8 mouse cellular contexts compared by ENCODE assay signal in genomic region chr19:4477345-4478189, GRCm38 (mm10). TPM values are rescaled to one million over a fixed set of nuclear protein-coding genes. Genes with fewer than 3 reads are reported as not detected.
DNase-seq lines count a peak whose midpoint lies in the region; ATAC-seq and TF ChIP-seq lines count a peak whose summit lies in the region.

Gene Syt12, minus strand, starts transcription at chr19:4477447.

- intact Hi-C loops in heart, adult 2 months (cut with DNase I) = no loop called here

- H3K4me3 ChIP-seq in heart, adult 2 months = peak within 1 kb of the TSS; percentile 49
- H3K4me3 ChIP-seq in liver, embryonic 14.5 days (ENCODE audit: insufficient read depth in 1 of 2, low read depth in 2 of 2, low read length in 2 of 2) = peak within 1 kb of the TSS; percentile 11 to 16

- H3K27ac ChIP-seq in heart, adult 2 months = peak within 1 kb of the TSS; percentile 46
- H3K27ac ChIP-seq in liver, embryonic 14.5 days = no peak within 1 kb of the TSS

- H3K36me3 ChIP-seq in heart, adult 2 months (ENCODE audit: control insufficient read depth, insufficient read depth, low read length) = no peaks in the 10 kb centered on the region
- H3K36me3 ChIP-seq in liver, embryonic 14.5 days (replicated peaks; ENCODE audit: control insufficient read depth, insufficient read depth, low read depth) = no peaks in the 10 kb centered on the region

- peak within 1 kb of the TSS; percentile 62 for H3K9ac ChIP-seq in heart, adult 2 months (ENCODE audit: low read depth, low read length)
- no peak within 1 kb of the TSS for H3K9ac ChIP-seq in liver, embryonic 14.5 days (replicated peaks)

- no peaks in the 10 kb centered on the region for H3K4me1 ChIP-seq in heart, adult 2 months (ENCODE audit: control insufficient read depth, insufficient read depth, low read length)
- H3K4me1 ChIP-seq in liver, embryonic 14.5 days (replicated peaks; ENCODE audit: control insufficient read depth in 2 of 2, insufficient read depth in 2 of 2, low read length in 1 of 2) = no peaks in the 10 kb centered on the region

- no peaks in the 10 kb centered on the region for H3K9me3 ChIP-seq in liver, embryonic 14.5 days (ENCODE audit: control insufficient read depth, low read length)

- no peak for TF ChIP-seq EP300 in heart, adult 2 months (IDR thresholded peaks at IDR 0.05; ENCODE audit: insufficient read depth, low read depth, low read length)
- TF ChIP-seq EP300 in liver, embryonic 14.5 days (IDR thresholded peaks at IDR 0.05; ENCODE audit: low read depth) = no peak

- TF ChIP-seq POLR2A in heart, adult 2 months (IDR thresholded peaks at IDR 0.05; ENCODE audit: insufficient read depth, low read depth, low read length) = no peak

- TF ChIP-seq CTCF in heart, adult 2 months (IDR thresholded peaks at IDR 0.05) = no peak
- TF ChIP-seq CTCF in liver, embryonic 14.5 days (IDR thresholded peaks at IDR 0.05; ENCODE audit: low read depth) = no peak

- no peaks in the 10 kb centered on the region for H3K79me2 ChIP-seq in heart, adult 2 months (replicated peaks; ENCODE audit: control insufficient read depth, insufficient read depth, low read length)

- H3K4me2 ChIP-seq in liver, embryonic 14.5 days (ENCODE audit: low read depth) = peak within 1 kb of the TSS; percentile 35

- WGBS in heart, adult 2 months = 7% methylated on average over 21 of the region's 21 CpGs
- 20% methylated on average over 21 of the region's 21 CpGs for WGBS in liver, embryonic 14.5 days (ENCODE audit: insufficient replicate concordance)

- H3K27me3 ChIP-seq in heart, adult 2 months (ENCODE audit: control insufficient read depth, insufficient read depth, low read length) = no peaks in the 10 kb centered on the region
- H3K27me3 ChIP-seq in liver, embryonic 14.5 days (ENCODE audit: control insufficient read depth, insufficient read depth, low read length) = peaks cover 35% of the 10 kb centered on the region

- ATAC-seq in liver, embryonic 14.5 days (ENCODE audit: insufficient read depth) = no peak

- DNase-seq in urinary bladder, adult 2 months (ENCODE audit: low spot score) = peak; percentile 44
- DNase-seq in urinary bladder, postnatal 10 days (ENCODE audit: low spot score) = no peak
- DNase-seq in cerebellum, postnatal 10 days = peak; percentile 78 to 80
- peak; percentile 37 to 49 for DNase-seq in heart, adult 2 months
- peak; percentile 10 to 46 for DNase-seq in kidney, postnatal 36 days
- no peak for DNase-seq in liver, embryonic 14.5 days (ENCODE audit: low read depth in 3 of 3, low spot score in 3 of 3)
- peak; percentile 57 to 62 for DNase-seq in right cerebral cortex, postnatal 10 days (ENCODE audit: low spot score in 2 of 2)
- no peak for DNase-seq in B cell, adult 2 months

RNA-seq across cellular contexts. Expression of gene Syt12, which starts in this region (rescaled TPM):
- polyA plus RNA-seq in urinary bladder, adult 2 months (2012; rRNA removed) = 0.27 and 0.70 TPM in 2 replicates
- 10 to 100 TPM in 1 of 2 experiments, 1 to 10 TPM in 1; 6.9 to 13.2 TPM for total RNA-seq in heart, adult 2 months (2021)
- 1.8 and 3.2 TPM in 2 replicates for polyA plus RNA-seq in heart, adult 2 months (2012; rRNA removed)
- 0.06 and 0.15 TPM in 2 replicates for polyA plus RNA-seq in liver, embryonic 14.5 days (2012; rRNA removed)
- 0.06 and 0.14 TPM in 2 replicates for polyA plus RNA-seq in liver, embryonic 14.5 days (2014; fragmentation: Nextera tagmentation; extraction: Ambion mirVana)

Comparison
In these comparisons a context has a peak if more than half of its experiments do, and no peak if none do; other contexts are left out.
1. Peak in DNase-seq in urinary bladder, adult 2 months; RNA of the gene not detected or under 1 TPM.
2. DNase-seq: peak in cerebellum, postnatal 10 days (2 of 2), heart, adult 2 months (2 of 2), kidney, postnatal 36 days (2 of 2) and right cerebral cortex, postnatal 10 days (2 of 2); none in urinary bladder, postnatal 10 days (single experiment), liver, embryonic 14.5 days (0 of 3) and B cell, adult 2 months (0 of 2).